Mouse (Mus musculus) MEL-GATA-1-ER (cell line): ENCODE measurements around the gene Kdm1a.

Experiments
- DNase-seq: peaks from one replicate; pipeline ENCODE4 v3.0.0-alpha.2; 2012; ENCODE audit warnings: low read depth; ENCODE audit errors: extremely low read depth

Kdm1a gene

DNA sequence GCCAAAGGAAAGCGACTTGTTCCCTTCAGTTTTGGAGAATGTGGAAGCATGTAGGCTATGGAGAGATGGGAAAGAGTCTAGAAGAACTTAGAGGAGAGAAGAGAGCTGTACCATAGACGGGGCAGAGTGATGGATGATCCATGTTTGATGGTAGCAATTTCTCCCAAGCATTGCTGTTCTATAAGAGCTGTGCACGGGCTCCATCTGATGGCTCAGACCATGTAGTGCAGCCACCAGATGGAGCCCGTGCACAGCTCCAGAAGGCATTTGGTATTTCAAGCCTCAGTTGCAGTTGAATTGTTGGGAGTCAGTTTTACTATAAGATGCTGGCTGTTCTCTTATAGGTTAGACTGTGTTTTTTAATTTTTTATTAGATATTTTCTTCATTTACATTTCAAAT, 76.1 kb downstream of the Kdm1a start:
- no peak for DNase-seq

DNA sequence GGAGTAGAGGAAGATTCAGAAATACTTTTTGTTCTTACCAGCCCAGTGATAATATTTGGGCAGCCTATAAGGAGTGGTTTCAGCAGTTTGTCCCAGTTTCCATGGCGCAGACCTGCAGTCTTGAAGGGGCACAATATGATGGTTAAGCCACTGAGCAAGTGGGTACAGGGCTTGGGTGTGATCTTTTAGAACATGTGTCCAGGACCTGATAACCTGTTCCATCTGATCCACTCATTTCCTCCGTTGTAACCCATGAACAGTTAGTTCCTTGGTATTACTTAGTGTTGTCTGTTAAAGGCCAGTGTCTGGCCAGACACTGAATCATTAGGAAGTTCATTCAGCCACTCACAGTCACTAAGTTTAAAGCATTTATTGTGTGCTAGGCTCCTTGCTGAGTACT, 78.2 kb downstream of the Kdm1a start:
- peak; percentile 24 for DNase-seq

DNA sequence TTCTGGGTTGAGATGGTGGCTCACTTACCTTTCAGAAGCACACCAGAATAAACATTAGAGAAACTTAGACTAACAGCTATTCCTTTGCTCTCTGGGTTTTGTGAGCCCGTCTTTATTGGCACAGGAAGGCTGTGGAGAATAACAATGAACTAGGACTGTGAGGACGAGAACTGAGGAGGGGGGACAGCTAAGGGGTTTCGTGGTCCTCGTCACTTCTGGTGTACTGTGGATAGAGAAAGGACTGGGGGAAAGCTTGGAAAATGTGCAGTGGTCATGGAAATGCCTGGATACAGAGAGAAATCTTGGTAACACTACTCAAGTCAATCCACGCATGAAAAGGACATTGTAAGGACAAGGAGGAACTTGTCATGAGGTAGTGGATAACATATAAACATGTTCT, 80.6 kb downstream of the Kdm1a start:
- DNase-seq: no peak

DNA sequence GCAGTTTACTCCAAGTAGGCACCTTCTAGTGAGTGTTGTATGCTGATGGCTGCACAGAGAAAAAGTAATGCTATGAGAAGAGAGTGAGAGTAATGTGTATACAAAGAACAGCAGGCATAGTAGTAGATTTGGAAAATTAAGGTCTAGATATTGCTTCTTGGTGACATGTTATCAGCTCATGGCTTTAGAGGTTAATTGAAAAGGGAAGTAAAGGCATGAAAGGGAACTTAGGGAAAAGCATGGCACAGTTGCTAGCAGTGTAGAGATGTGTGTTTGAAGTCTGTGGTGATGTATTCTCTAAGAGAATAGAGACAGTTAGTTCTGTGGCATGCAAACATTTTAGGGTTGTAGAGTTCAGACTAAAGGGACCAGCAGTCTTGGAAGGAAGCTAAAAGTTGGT, 82.7 kb downstream of the Kdm1a start:
- DNase-seq: peak; percentile 74

DNA sequence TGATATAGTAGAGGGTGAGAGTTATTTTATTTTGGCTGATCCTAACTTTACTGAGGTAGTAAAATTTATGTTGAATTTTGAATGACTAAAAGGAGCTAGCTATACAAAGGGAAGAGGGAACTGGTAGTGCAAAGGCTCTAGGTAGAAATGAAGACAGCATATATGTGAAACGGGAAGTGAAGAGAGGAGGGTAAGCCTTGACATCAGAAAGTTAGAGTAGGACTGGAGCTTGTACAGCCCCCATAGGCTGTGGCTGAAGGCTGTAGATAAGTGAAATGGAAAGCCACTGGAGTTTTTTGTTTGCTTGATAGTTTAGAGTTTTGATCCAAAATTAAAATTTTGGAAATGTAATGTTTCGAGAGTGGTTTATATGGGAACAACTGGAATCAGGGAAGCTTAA, 83.9 kb downstream of the Kdm1a start:
- DNase-seq: peak; percentile 80

DNA sequence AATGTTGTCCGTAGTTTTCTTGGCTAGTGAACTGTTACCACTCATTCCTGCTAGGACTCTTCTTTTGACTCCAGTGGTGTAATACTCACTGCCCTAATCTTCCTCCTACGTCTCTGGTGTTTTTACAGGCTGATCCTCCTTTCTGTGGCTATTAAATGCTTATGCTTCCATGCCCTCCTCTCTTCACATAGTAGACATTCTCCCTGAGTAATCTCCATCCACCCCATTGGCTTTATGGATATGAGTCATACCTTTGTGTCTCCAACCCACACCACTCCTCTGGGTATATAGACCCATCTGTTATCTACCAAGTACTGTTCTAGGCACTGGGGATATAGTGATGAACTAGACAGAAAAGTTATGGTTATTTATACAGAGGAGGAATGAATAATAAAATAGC, 84.4 kb downstream of the Kdm1a start:
- no peak for DNase-seq

DNA sequence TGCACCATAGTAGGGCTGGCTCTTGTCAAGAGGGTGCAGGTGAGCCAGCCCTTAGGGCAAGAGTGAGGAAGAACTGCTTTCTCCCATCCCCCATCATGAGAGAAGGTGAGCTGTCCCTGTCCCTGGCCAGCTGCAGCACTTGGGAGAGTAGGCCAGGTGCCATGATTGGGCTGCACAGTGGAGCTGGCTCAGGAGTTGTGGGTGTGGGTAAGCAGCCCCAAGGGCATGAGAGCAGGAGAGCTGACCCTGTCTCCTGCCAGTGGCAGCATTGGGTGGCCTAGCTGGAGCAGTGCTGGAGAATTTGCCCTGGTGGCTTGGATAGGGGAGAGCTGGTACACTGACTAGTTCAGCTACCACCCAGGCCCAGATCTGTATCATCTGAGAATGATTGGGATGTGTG, 89.6 kb downstream of the Kdm1a start:
- no peak for DNase-seq

DNA sequence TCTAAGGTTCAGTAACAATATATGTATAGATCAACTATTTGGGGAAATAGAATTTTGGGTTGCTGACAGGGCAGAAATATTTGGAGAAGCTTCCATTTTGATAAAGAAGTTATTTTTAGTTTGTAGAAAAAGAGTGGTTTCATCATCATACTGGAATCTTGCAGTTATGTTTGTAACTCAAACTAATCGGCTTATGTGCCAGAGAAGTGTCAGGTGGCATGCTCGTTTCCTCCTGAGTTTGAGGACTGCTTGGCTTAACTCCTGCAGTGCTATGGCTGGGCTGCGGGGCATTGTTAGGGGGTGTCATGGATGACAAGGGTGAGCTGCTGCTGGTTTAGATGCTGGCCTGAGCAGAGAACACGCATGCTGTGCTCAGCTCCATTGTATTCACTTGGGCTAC, 90.8 kb downstream of the Kdm1a start:
- no peak for DNase-seq

DNA sequence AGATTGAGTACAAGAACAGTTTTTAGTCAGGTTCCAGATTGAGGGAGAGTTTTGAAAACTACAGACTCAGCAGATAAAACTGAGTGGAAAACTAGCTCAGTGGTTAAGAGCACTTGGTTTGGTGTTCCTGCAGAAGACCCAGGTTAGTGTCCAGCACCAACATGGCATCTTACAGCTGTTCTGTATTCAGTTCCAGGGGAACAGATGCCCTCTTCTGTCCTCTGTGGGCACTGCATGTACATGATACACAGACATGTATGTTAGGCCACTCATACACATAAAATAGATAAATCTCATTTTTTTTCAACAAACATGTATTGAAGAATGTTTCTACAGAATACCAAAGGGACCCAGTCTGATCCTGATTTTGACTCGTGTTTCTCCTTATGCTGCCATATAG, 92.7 kb downstream of the Kdm1a start:
- no peak for DNase-seq

DNA sequence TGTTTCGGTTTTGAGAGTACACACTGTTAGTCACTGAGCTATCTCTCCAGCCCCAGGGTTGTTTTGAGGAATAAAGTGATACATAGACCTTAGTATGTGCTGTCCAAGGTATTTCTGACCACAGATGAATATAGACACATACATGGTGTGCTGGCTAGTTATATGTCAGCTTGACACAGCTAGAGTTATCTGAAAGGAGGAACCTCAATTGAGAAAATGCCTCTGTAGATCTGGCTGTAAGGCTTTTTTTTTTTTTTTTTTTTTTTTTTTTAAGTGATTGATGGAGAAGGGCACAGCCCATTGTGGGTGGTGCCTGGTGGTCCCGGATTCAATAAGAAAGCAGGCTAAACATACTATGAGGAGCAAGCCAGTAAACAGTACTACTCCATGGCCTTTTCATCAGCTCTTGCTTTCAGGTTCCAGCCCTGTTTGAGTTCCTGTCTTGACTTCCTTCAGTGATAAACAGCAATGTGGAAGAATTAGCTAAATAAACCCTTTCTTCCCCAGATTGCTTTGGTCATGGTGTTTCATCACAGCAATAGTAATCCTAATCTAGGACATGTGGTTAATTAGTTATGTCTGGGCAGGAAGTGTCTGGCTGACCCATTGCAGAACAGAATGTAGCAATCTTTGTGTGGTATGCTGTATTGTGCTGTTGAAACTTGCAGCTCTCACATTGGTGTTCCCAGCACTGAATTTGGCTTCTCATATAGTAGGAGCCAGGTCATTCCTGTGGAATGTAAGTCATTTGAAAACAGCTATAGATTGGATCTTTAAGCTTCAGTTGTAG, 96.9 kb downstream of the Kdm1a start:
- peak; percentile 19 for DNase-seq
